Mouse (Mus musculus): ENCODE results near the gene Crk. TPM values are rescaled to one million over a fixed set of nuclear protein-coding genes. Genes with fewer than 3 reads are reported as not detected.

Crk gene
- total and polyA plus RNA-seq, 3 experiments: 37.8 to 44.6 (median 39.9) TPM

DNA sequence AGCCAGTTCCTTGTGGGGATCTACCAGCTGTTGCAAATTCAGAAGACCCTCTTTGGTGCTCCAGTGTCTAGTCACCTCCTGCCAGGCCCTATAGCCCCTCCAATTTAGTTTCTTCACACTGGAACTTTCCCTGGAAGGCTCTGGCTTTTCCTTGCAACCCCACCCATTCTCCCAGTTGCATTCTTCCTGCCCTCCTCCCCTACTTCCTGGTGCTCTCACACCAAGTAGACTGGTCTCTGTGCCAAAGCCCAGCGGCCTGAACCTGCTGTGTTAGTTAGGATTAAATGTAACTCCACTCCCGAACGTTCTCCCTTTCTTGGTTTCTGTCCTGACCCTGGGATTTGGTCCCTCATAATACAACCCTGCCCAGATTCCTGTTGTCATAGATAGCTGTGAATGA, 44.3 kb upstream of the Crk start:
- H3K4me1 ChIP-seq (ENCODE audit: control insufficient read depth in 1 of 2, insufficient read depth in 2 of 2): peaks cover 14 to 53% of the 10 kb centered on the region in 2 experiments
- H3K27ac ChIP-seq (ENCODE audit: insufficient read depth, low read depth): no peak overlapping the region
- TF ChIP-seq POLR2AphosphoS2 (IDR thresholded peaks at IDR 0.05; ENCODE audit: low read depth, low read length): no peak
- TF ChIP-seq JUN (IDR thresholded peaks at IDR 0.05; ENCODE audit: insufficient read depth, low read depth, low read length): no peak
- H3K4me3 ChIP-seq (replicated peaks in 1 of 3; ENCODE audit: low read depth in 2 of 3, low read length in 2 of 3, poor library complexity in 1 of 3): no peak overlapping the region
- no peaks in the 10 kb centered on the region for H3K27me3 ChIP-seq (replicated peaks)
- H3K4me2 ChIP-seq (ENCODE audit: insufficient read depth, low read depth, poor library complexity, severe bottlenecking): no peak overlapping the region
- H3K9me3 ChIP-seq (replicated peaks; ENCODE audit: low read length): no peaks in the 10 kb centered on the region
- H3K9ac ChIP-seq (ENCODE audit: insufficient read depth, low read depth): no peak overlapping the region
- dilution Hi-C loops (cut with MboI; ENCODE audit: extremely low pct_ligation_motif_present, extremely low pct_unique_long_range_greater_than_20kb, low sequenced_read_pairs): no loop called here
- no peaks in the 10 kb centered on the region for H3K79me2 ChIP-seq (replicated peaks; ENCODE audit: control insufficient read depth, extremely low read depth, insufficient read depth, poor library complexity, severe bottlenecking)
- H3K36me3 ChIP-seq (replicated peaks in 1 of 2; ENCODE audit: control insufficient read depth in 1 of 2, insufficient read depth in 1 of 2, low read length in 1 of 2): peaks cover 42 to 67% of the 10 kb centered on the region in 2 experiments
- in situ Hi-C loops (cut with MboI; ENCODE audit: low pct_ligation_motif_present, low pct_unique_long_range_greater_than_20kb, low sequenced_read_pairs): no loop called here
- no peak for DNase-seq (ENCODE audit: extremely low read depth)

DNA sequence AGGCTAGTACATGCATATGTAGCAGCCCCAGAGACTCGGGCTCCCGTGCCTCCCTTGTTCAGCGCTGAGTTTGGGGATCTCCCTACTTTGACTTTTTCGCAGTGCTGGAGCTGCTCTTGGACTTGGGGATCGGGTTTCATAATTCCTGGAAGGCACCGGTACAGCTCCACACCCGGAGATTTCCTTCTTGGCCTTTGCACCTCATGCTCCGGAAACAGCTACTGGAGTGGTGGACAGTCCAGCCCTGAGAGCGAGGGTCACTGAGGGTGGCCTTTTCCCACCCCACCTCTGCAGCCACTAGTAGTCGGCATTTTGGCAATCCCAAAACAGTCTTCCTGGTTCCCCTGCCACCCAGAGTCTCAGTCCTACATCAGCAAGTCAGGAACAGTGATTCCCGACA, 43.7 kb upstream of the Crk start:
- Histone ChIP-seq H3K27me3 (replicated peaks) (no peaks in the 10 kb centered on the region), H3K27ac (ENCODE audit: insufficient read depth, low read depth) (no peak overlapping the region), H3K79me2 (replicated peaks; ENCODE audit: control insufficient read depth, extremely low read depth, insufficient read depth, poor library complexity, severe bottlenecking) (no peaks in the 10 kb centered on the region), H3K9me3 (replicated peaks; ENCODE audit: low read length) (no peaks in the 10 kb centered on the region), H3K4me1 (ENCODE audit: control insufficient read depth in 1 of 2, insufficient read depth in 2 of 2) (peaks cover 14 to 50% of the 10 kb centered on the region in 2 experiments), H3K4me3 (replicated peaks in 1 of 3; ENCODE audit: low read depth in 2 of 3, low read length in 2 of 3, poor library complexity in 1 of 3) (no peak overlapping the region), H3K36me3 (replicated peaks in 1 of 2; ENCODE audit: control insufficient read depth in 1 of 2, insufficient read depth in 1 of 2, low read length in 1 of 2) (peaks cover 44 to 70% of the 10 kb centered on the region in 2 experiments), H3K9ac (ENCODE audit: insufficient read depth, low read depth) (no peak overlapping the region), H3K4me2 (ENCODE audit: insufficient read depth, low read depth, poor library complexity, severe bottlenecking) (no peak overlapping the region)
- TF ChIP-seq RAD21 (IDR thresholded peaks at IDR 0.05; ENCODE audit: low read depth, low read length): no peak
- no peak for TF ChIP-seq POLR2A (IDR thresholded peaks at IDR 0.05; ENCODE audit: low read depth, low read length)
- no peak for TF ChIP-seq USF2 (conservative IDR thresholded peaks at IDR 0.05; ENCODE audit: low read depth, low read length)
- no peak for TF ChIP-seq CHD1 (IDR thresholded peaks at IDR 0.05; ENCODE audit: low read depth, low read length)
- TF ChIP-seq MYC (IDR thresholded peaks at IDR 0.05; ENCODE audit: low read depth, low read length): no peak
- no peak for TF ChIP-seq ZKSCAN1 (IDR thresholded peaks at IDR 0.05; ENCODE audit: borderline replicate concordance, low read depth, low read length)
- no peak for TF ChIP-seq ELF1 (IDR thresholded peaks at IDR 0.05; ENCODE audit: low read depth, low read length)
- TF ChIP-seq CTCF (conservative IDR thresholded peaks at IDR 0.05 in 1 of 2, IDR thresholded peaks at IDR 0.05 in 1 of 2; ENCODE audit: low read depth in 2 of 2, low read length in 2 of 2): no peak
- TF ChIP-seq ZC3H11A (IDR thresholded peaks at IDR 0.05; ENCODE audit: low read depth, low read length): no peak
- TF ChIP-seq JUN (IDR thresholded peaks at IDR 0.05; ENCODE audit: insufficient read depth, low read depth, low read length): no peak
- no peak for TF ChIP-seq SIN3A (IDR thresholded peaks at IDR 0.05; ENCODE audit: low read length)
- no peak for TF ChIP-seq HCFC1 (IDR thresholded peaks at IDR 0.05; ENCODE audit: low read depth, low read length)
- no peak for TF ChIP-seq E2F4 (IDR thresholded peaks at IDR 0.05; ENCODE audit: insufficient replicate concordance, low read depth, low read length)
- DNase-seq (ENCODE audit: extremely low read depth): no peak
- dilution Hi-C loops (cut with MboI; ENCODE audit: extremely low pct_ligation_motif_present, extremely low pct_unique_long_range_greater_than_20kb, low sequenced_read_pairs) (no loop called here), in situ Hi-C loops (cut with MboI; ENCODE audit: low pct_ligation_motif_present, low pct_unique_long_range_greater_than_20kb, low sequenced_read_pairs) (no loop called here)

GRCm38 (mm10) chr11:75643323-75643722, 35.7 kb upstream of the Crk start:
- no peak for DNase-seq (ENCODE audit: extremely low read depth)
- Histone ChIP-seq H3K4me1 (ENCODE audit: control insufficient read depth in 1 of 2, insufficient read depth in 2 of 2) (peaks cover 5 to 25% of the 10 kb centered on the region in 2 experiments; a peak in 3 of 4 replicates), H3K27me3 (replicated peaks) (no peaks in the 10 kb centered on the region), H3K4me2 (ENCODE audit: insufficient read depth, low read depth, poor library complexity, severe bottlenecking) (no peak overlapping the region), H3K36me3 (replicated peaks in 1 of 2; ENCODE audit: control insufficient read depth in 1 of 2, insufficient read depth in 1 of 2, low read length in 1 of 2) (peaks cover 60 to 81% of the 10 kb centered on the region in 2 experiments), H3K79me2 (replicated peaks; ENCODE audit: control insufficient read depth, extremely low read depth, insufficient read depth, poor library complexity, severe bottlenecking) (no peaks in the 10 kb centered on the region), H3K9ac (ENCODE audit: insufficient read depth, low read depth) (no peak overlapping the region), H3K4me3 (replicated peaks in 1 of 3; ENCODE audit: low read depth in 2 of 3, low read length in 2 of 3, poor library complexity in 1 of 3) (no peak overlapping the region), H3K27ac (ENCODE audit: insufficient read depth, low read depth) (no peak overlapping the region), H3K9me3 (replicated peaks; ENCODE audit: low read length) (no peaks in the 10 kb centered on the region)
- TF ChIP-seq USF2 (conservative IDR thresholded peaks at IDR 0.05; ENCODE audit: low read depth, low read length) (no peak), ETS1 (conservative IDR thresholded peaks at IDR 0.05; ENCODE audit: low read depth, low read length) (no peak), BHLHE40 (IDR thresholded peaks at IDR 0.05; ENCODE audit: low read depth, low read length) (no peak), USF1 (IDR thresholded peaks at IDR 0.05; ENCODE audit: low read depth, low read length) (no peak), NRF1 (IDR thresholded peaks at IDR 0.05; ENCODE audit: low read depth, low read length) (no peak), PAX5 (IDR thresholded peaks at IDR 0.05; ENCODE audit: low read length) (no peak), JUN (IDR thresholded peaks at IDR 0.05; ENCODE audit: insufficient read depth, low read depth, low read length) (no peak), RCOR1 (conservative IDR thresholded peaks at IDR 0.05; ENCODE audit: low read depth, low read length) (no peak), MAZ (IDR thresholded peaks at IDR 0.05; ENCODE audit: low read depth, low read length) (no peak), CTCF (conservative IDR thresholded peaks at IDR 0.05 in 1 of 2, IDR thresholded peaks at IDR 0.05 in 1 of 2; ENCODE audit: low read depth in 2 of 2, low read length in 2 of 2) (no peak), POLR2A (IDR thresholded peaks at IDR 0.05; ENCODE audit: low read depth, low read length) (no peak), SIN3A (IDR thresholded peaks at IDR 0.05; ENCODE audit: low read length) (no peak), ELF1 (IDR thresholded peaks at IDR 0.05; ENCODE audit: low read depth, low read length) (no peak), MAX (IDR thresholded peaks at IDR 0.05; ENCODE audit: low read length) (no peak), MXI1 (IDR thresholded peaks at IDR 0.05; ENCODE audit: low read depth, low read length) (no peak), ZC3H11A (IDR thresholded peaks at IDR 0.05; ENCODE audit: low read depth, low read length) (no peak), GABPA (IDR thresholded peaks at IDR 0.05; ENCODE audit: insufficient replicate concordance, low read depth, low read length) (no peak), E2F4 (IDR thresholded peaks at IDR 0.05; ENCODE audit: insufficient replicate concordance, low read depth, low read length) (no peak)
- in situ Hi-C loops (cut with MboI; ENCODE audit: low pct_ligation_motif_present, low pct_unique_long_range_greater_than_20kb, low sequenced_read_pairs) (no loop called here), dilution Hi-C loops (cut with MboI; ENCODE audit: extremely low pct_ligation_motif_present, extremely low pct_unique_long_range_greater_than_20kb, low sequenced_read_pairs) (no loop called here)

Data from CH12.LX (cell line).